Mouse (Mus musculus) small intestine, adult 2 months (tissue): Measurements from ENCODE around the gene Stat6.

Experiments used
- CTCF ChIP-seq: fragments of 200-500 bp; IDR thresholded peaks from 2 replicates; pipeline ENCODE4 v1.5.1; 2012; ENCODE audit warnings: low read depth, mild to moderate bottlenecking, control low read depth, inconsistent platforms, low read length, moderate library complexity, mixed read lengths; ENCODE audit not compliant: insufficient replicate concordance, insufficient read length; ENCODE audit errors: extremely low read depth
- POLR2A ChIP-seq: fragments of 200-500 bp; IDR thresholded peaks from 2 replicates; pipeline ENCODE4 v1.6.1; 2012; ENCODE audit warnings: low read depth, mild to moderate bottlenecking, control low read depth, inconsistent platforms, low read length, moderate library complexity

GRCm38 (mm10) chr10:127607059-127607458 lies 35.7 kb upstream of the Stat6 start:
- TF ChIP-seq CTCF (no peak), POLR2A (no peak)
